Mouse (Mus musculus): ENCODE results near the gene Lrrc61. TPM values are rescaled to one million over a fixed set of nuclear protein-coding genes. Genes with fewer than 3 reads are reported as not detected.
A peak's percentile ranks its signal among the peaks of the same experiment; 100 is the strongest.

Lrrc61 gene
- polyA plus RNA-seq, 1 experiment from 2014 or later = 20.1 TPM

DNA sequence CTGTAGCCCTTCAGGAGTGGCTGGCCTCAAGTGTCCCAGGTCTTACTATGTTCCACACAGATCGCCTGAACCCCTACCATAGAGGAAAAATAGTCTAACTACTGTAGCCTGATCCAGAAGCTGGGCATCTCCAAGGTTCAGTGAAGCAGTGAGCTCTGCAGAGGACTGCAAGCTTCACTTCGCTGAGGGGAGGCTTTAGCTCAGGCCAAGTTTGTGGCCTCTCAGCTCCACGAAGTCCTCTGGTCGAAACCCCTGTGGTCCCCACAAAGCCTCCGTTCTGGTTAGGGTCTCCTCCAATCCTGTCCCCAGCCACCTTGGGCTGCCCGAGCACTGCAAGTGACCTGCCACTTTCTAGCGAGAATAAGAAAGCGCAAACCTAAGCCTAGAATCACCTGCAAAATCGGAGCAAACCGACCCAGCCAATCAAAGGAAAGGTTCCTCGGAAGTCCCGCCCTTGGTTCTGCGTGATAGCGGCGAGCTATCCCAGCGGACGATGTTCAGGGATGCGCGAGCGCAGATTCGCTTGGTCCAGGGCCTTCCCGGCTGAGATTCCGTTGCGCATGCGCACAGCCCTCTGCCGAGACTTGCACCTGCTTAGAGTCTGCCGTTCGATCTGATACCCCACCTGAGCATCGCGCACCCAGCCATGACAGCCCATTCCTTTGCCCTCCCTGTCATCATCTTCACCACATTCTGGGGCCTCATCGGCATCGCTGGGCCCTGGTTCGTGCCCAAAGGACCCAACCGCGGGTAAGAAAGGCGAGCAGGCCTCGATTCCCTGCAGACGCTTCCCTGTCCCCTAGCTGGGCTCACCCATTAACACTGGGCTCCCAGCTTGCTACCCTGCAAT, 17.3 kb upstream of the Lrrc61 start, which contains the start of gene Atp6v0e2:
Atp6v0e2 (plus strand) TSS at position 511 of the 850 bp plus-strand sequence.
- no peaks in the 10 kb centered on the region for H3K9me3 ChIP-seq
- 0 out of 2 replicates have a peak within 1 kb of the TSS, but pooled peaks have one; percentile 10 for H3K27ac ChIP-seq
- H3K9ac ChIP-seq = peak within 1 kb of the TSS; percentile 86
- peak within 1 kb of the TSS; percentile 58 for H3K4me3 ChIP-seq
- 2% methylated on average over 38 of the region's 38 CpGs for WGBS
- peak; percentile 94 for ATAC-seq (ENCODE audit: low FRiP score, low read depth)
- peaks cover 10% of the 10 kb centered on the region; the same call in 1 of the 2 replicates for H3K36me3 ChIP-seq
- peak within 1 kb of the TSS; percentile 90 for H3K4me2 ChIP-seq (replicated peaks)
- peaks cover 26% of the 10 kb centered on the region for H3K4me1 ChIP-seq
- no peaks in the 10 kb centered on the region for H3K27me3 ChIP-seq (replicated peaks)

DNA sequence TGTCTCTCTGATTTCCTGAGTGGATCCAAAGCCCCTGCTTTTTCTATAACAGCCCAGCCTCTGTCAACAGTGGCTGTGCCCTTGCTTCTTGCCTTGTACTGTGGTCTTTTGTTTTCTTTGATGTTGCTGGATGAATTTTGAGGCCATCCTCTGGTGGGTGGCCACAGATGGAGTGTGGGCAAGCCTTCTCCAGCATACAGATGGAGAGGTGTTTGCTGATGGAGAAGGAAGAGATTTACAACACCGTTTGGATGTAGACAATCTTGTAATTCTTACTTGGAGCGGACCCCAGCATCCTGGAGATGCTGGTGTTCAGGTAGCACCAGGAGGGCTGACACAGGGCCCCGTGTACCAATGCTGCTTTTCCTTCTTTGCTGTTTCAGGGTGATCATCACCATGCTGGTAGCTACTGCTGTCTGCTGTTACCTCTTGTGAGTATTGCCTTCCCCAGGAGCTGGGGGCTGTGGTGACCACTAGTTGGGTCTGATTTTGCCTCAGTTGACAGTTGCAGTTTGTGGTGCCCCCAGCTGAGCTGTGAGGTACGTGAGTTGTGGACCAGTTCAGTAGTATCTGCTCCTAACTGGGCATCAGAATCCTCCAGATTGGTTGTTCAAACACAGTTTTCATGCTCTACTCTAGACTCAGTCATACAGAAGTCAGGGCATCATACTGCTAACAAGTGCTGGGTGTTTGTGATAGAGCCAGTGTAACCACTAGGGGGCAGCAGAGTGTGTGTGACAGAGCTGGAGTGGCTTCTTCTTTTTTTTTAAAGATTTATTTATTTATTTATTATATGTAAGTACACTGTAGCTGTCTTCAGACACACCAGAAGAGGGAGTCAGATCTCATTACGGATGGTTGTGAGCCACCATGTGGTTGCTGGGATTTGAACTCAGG, 15.5 kb upstream of the Lrrc61 start:
- Histone ChIP-seq H3K9me3 (no peaks in the 10 kb centered on the region), H3K4me3 (no peak overlapping the region), H3K36me3 (peaks cover 10% of the 10 kb centered on the region; the same call in 1 of the 2 replicates), H3K4me2 (replicated peaks) (peak overlapping the region; percentile 90), H3K4me1 (peaks cover 26% of the 10 kb centered on the region), H3K27me3 (replicated peaks) (no peaks in the 10 kb centered on the region), H3K27ac (no peak overlapping the region), H3K9ac (peak overlapping the region; percentile 86; the same call in 1 of the 2 replicates)
- 70% methylated on average over 5 of the region's 5 CpGs for WGBS
- no peak for ATAC-seq (ENCODE audit: low FRiP score, low read depth)

DNA sequence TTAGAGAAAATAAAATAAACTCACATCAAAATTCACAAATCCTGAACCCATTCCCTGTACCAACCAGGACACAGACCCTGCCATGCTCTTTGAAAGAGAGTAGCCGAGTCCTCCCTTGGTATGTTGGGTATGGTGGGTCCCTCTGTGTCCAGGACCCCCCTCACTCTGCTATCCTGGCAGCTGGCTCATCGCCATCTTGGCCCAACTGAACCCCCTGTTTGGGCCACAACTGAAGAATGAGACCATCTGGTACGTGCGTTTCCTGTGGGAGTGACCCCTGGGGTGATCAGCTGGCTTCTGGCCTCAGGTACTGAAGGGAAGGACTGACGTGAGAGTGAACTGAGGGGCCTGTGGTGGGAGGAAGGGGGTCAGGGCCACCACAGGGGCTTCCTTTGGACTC, 14.7 kb upstream of the Lrrc61 start:
- Histone ChIP-seq H3K9me3 (no peaks in the 10 kb centered on the region), H3K36me3 (peaks cover 10% of the 10 kb centered on the region; the same call in 1 of the 2 replicates), H3K4me1 (peaks cover 26% of the 10 kb centered on the region), H3K4me3 (no peak overlapping the region), H3K27me3 (replicated peaks) (no peaks in the 10 kb centered on the region), H3K9ac (no peak overlapping the region), H3K27ac (no peak overlapping the region), H3K4me2 (replicated peaks) (no peak overlapping the region)
- ATAC-seq (ENCODE audit: low FRiP score, low read depth) = no peak
- 56% methylated on average over 5 of the region's 5 CpGs for WGBS

DNA sequence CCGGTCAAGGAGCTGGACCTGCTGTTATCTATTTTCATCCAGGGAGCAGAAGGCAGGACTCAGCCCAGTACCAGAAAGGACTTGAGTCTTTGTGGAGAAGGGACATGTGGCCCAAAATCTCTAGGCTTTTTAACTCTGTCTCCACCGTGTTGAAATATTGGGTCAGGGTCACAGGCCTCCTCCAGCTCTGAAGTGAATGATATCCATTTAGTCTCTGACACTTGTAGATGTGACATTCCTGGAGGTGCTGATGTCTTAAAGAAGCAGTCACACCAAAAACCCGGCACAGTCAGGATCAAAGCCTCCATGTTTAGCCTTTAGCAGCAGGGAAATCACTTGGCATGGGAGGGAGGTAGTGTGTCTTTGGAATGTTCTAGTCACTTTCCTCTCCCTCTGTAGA, 13.9 kb upstream of the Lrrc61 start:
- no peak for ATAC-seq (ENCODE audit: low FRiP score, low read depth)
- Histone ChIP-seq H3K9ac (no peak overlapping the region), H3K36me3 (peaks cover 10% of the 10 kb centered on the region; the same call in 1 of the 2 replicates), H3K4me3 (no peak overlapping the region), H3K27me3 (replicated peaks) (no peaks in the 10 kb centered on the region), H3K27ac (no peak overlapping the region), H3K9me3 (no peaks in the 10 kb centered on the region), H3K4me1 (peaks cover 26% of the 10 kb centered on the region), H3K4me2 (replicated peaks) (no peak overlapping the region)
- WGBS = 66% methylated on average over 3 of the region's 3 CpGs

GRCm38 (mm10) chr6:48541560-48542450, 12.8 kb upstream of the Lrrc61 start:
- Histone ChIP-seq H3K9ac (no peak overlapping the region), H3K4me3 (no peak overlapping the region), H3K27ac (no peak overlapping the region), H3K4me1 (peaks cover 22% of the 10 kb centered on the region), H3K4me2 (replicated peaks) (no peak overlapping the region), H3K9me3 (no peaks in the 10 kb centered on the region), H3K36me3 (peaks cover 10% of the 10 kb centered on the region; the same call in 1 of the 2 replicates), H3K27me3 (replicated peaks) (no peaks in the 10 kb centered on the region)
- WGBS = 39% methylated on average over 7 of the region's 7 CpGs
- no peak for ATAC-seq (ENCODE audit: low FRiP score, low read depth)

- Histone ChIP-seq H3K36me3 (peaks cover 10% of the 10 kb centered on the region; the same call in 1 of the 2 replicates), H3K27ac (no peak overlapping the region), H3K4me3 (no peak overlapping the region), H3K9ac (no peak overlapping the region), H3K9me3 (no peaks in the 10 kb centered on the region), H3K4me2 (replicated peaks) (no peak overlapping the region), H3K4me1 (peaks cover 19% of the 10 kb centered on the region), H3K27me3 (replicated peaks) (no peaks in the 10 kb centered on the region)
- no peak for ATAC-seq (ENCODE audit: low FRiP score, low read depth)
- WGBS = 86% methylated on average over 3 of the region's 3 CpGs
Observed at GRCm38 (mm10) chr6:48542631-48543030, 12.0 kb upstream of the Lrrc61 start.

DNA sequence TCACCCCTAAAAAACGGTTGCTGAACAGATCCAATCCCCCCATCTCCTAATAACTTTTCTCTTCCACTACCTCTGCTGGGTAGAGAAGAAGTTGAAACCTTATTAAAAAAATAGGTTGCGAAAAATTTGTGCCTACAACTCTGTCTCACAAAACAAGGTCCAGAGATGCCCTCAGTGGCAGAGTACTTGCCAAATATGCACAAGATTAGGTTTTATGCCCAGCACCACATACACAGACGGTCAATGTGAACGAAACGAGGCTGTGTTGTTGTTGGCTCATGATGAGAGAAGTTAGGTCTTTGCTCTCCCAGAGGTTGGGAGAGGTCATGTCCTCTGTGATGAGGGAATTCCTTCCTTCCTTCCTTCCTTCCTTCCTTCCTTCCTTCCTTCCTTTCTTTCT, 9.3 kb upstream of the Lrrc61 start:
- no peak for ATAC-seq (ENCODE audit: low FRiP score, low read depth)
- no peaks in the 10 kb centered on the region for H3K9me3 ChIP-seq
- no peak overlapping the region for H3K9ac ChIP-seq
- H3K4me3 ChIP-seq = no peak overlapping the region
- H3K27me3 ChIP-seq (replicated peaks) = no peaks in the 10 kb centered on the region
- H3K4me1 ChIP-seq = peaks cover 4% of the 10 kb centered on the region; the same call in 1 of the 2 replicates
- 86% methylated on average over 5 of the region's 5 CpGs for WGBS
- H3K27ac ChIP-seq = no peak overlapping the region
- no peak overlapping the region for H3K4me2 ChIP-seq (replicated peaks)
- peaks cover 10% of the 10 kb centered on the region; the same call in 1 of the 2 replicates for H3K36me3 ChIP-seq

- ATAC-seq (ENCODE audit: low FRiP score, low read depth) = 0 out of 2 replicates have a peak, but pooled peaks have one; percentile 13
- H3K9ac ChIP-seq = no peak overlapping the region
- H3K4me2 ChIP-seq (replicated peaks) = no peak overlapping the region
- H3K36me3 ChIP-seq = peaks cover 4% of the 10 kb centered on the region; the same call in 1 of the 2 replicates
- H3K27me3 ChIP-seq (replicated peaks) = no peaks in the 10 kb centered on the region
- peaks cover 4% of the 10 kb centered on the region; the same call in 1 of the 2 replicates for H3K4me1 ChIP-seq
- WGBS = 69% methylated on average over 1 of the region's 1 CpGs
- H3K4me3 ChIP-seq = no peak overlapping the region
- no peaks in the 10 kb centered on the region for H3K9me3 ChIP-seq
- no peak overlapping the region for H3K27ac ChIP-seq
Observed at GRCm38 (mm10) chr6:48546271-48546670, 8.3 kb upstream of the Lrrc61 start.

- Histone ChIP-seq H3K9me3 (no peaks in the 10 kb centered on the region), H3K36me3 (peaks cover 3% of the 10 kb centered on the region; the same call in 1 of the 2 replicates), H3K4me2 (replicated peaks) (no peak overlapping the region), H3K4me3 (no peak overlapping the region), H3K9ac (no peak overlapping the region), H3K27ac (no peak overlapping the region), H3K27me3 (replicated peaks) (no peaks in the 10 kb centered on the region), H3K4me1 (peaks cover 3% of the 10 kb centered on the region; the same call in 1 of the 2 replicates)
- 70% methylated on average over 4 of the region's 4 CpGs for WGBS
- ATAC-seq (ENCODE audit: low FRiP score, low read depth) = no peak
Observed at GRCm38 (mm10) chr6:48546858-48547257, 7.7 kb upstream of the Lrrc61 start.

- Histone ChIP-seq H3K9ac (no peak overlapping the region), H3K9me3 (no peaks in the 10 kb centered on the region), H3K4me2 (replicated peaks) (no peak overlapping the region), H3K27ac (no peak overlapping the region), H3K4me3 (no peak overlapping the region), H3K27me3 (replicated peaks) (no peaks in the 10 kb centered on the region), H3K36me3 (no peaks in the 10 kb centered on the region), H3K4me1 (no peaks in the 10 kb centered on the region)
- no peak for ATAC-seq (ENCODE audit: low FRiP score, low read depth)
- 89% methylated on average over 6 of the region's 6 CpGs for WGBS
Observed at GRCm38 (mm10) chr6:48548314-48548713, 6.3 kb upstream of the Lrrc61 start.

DNA sequence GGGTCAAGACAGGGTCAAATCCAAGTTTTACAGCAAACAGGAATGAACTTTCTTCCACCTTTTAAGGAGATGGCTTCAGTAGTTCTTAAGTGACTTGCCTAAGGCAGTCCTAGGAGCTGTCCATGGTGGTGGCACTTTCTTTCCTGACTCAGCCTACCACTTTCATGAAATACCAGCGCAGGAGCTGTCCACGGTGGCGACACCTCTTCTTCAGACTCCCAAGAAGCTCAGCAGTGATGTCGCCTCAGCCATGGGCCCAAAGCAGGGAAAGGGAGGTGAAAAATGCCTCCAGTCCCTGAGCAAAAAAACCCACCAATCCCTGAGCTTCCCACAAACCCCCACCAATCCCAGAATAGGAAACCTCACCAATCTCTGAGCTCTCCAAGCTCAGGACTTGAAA, 1.7 kb upstream of the Lrrc61 start:
- Histone ChIP-seq H3K27me3 (replicated peaks) (no peaks in the 10 kb centered on the region), H3K4me1 (peaks cover 17% of the 10 kb centered on the region), H3K9ac (no peak overlapping the region), H3K36me3 (peaks cover 11% of the 10 kb centered on the region; the same call in 1 of the 2 replicates), H3K9me3 (no peaks in the 10 kb centered on the region), H3K4me2 (replicated peaks) (no peak overlapping the region), H3K27ac (no peak overlapping the region), H3K4me3 (no peak overlapping the region)
- ATAC-seq (ENCODE audit: low FRiP score, low read depth) = no peak
- WGBS = 53% methylated on average over 4 of the region's 4 CpGs

Measured in neural tube, embryonic 12.5 days (tissue).